Mouse (Mus musculus): ENCODE results near the gene Rpusd1. TPM values are rescaled to one million over a fixed set of nuclear protein-coding genes. Genes with fewer than 3 reads are reported as not detected.

Rpusd1 gene
- polyA plus RNA-seq, 1 experiment: 20.7 TPM

GRCm38 (mm10) chr17:25755086-25755485, 27.6 kb downstream of the Rpusd1 start:
- Histone ChIP-seq H3K79me3 (ENCODE audit: low read depth) (peaks cover 2% of the 10 kb centered on the region), H3K36me3 (ENCODE audit: control insufficient read depth, insufficient read depth) (no peaks in the 10 kb centered on the region), H3K4me3 (ENCODE audit: insufficient read depth, poor library complexity, severe bottlenecking) (no peak overlapping the region), H3ac (ENCODE audit: control insufficient read depth, insufficient read length, low read depth) (no peak overlapping the region), H3K27me3 (ENCODE audit: control insufficient read depth, insufficient read depth, insufficient read length) (no peaks in the 10 kb centered on the region), H3K79me2 (ENCODE audit: control insufficient read depth, insufficient read depth) (peaks cover 19% of the 10 kb centered on the region)
- TF ChIP-seq USF1 (IDR thresholded peaks at IDR 0.05; ENCODE audit: low read depth): no peak

GRCm38 (mm10) chr17:25755627-25756377, 28.3 kb downstream of the Rpusd1 start:
- Histone ChIP-seq H3K27me3 (ENCODE audit: control insufficient read depth, insufficient read depth, insufficient read length) (no peaks in the 10 kb centered on the region), H3ac (ENCODE audit: control insufficient read depth, insufficient read length, low read depth) (no peak overlapping the region), H3K79me3 (ENCODE audit: low read depth) (peaks cover 2% of the 10 kb centered on the region), H3K4me3 (ENCODE audit: insufficient read depth, poor library complexity, severe bottlenecking) (no peak overlapping the region), H3K79me2 (ENCODE audit: control insufficient read depth, insufficient read depth) (peaks cover 19% of the 10 kb centered on the region), H3K36me3 (ENCODE audit: control insufficient read depth, insufficient read depth) (no peaks in the 10 kb centered on the region)
- no peak for TF ChIP-seq CEBPB (IDR thresholded peaks at IDR 0.05; ENCODE audit: low read depth)
- no peak for TF ChIP-seq MYOD1 (IDR thresholded peaks at IDR 0.05; ENCODE audit: control insufficient read depth, insufficient read length, low read depth)
- TF ChIP-seq CTCF (IDR thresholded peaks at IDR 0.05; ENCODE audit: control insufficient read depth, insufficient read depth, insufficient read length): no peak
- TF ChIP-seq MAX (IDR thresholded peaks at IDR 0.05): no peak
- no peak for TF ChIP-seq FOSL1 (IDR thresholded peaks at IDR 0.05; ENCODE audit: insufficient read depth, low read length, poor library complexity, severe bottlenecking)
- no peak for TF ChIP-seq USF1 (IDR thresholded peaks at IDR 0.05; ENCODE audit: low read depth)
- no peak for TF ChIP-seq MYOG (IDR thresholded peaks at IDR 0.05; ENCODE audit: control insufficient read depth, extremely low read depth, insufficient read length)

DNA sequence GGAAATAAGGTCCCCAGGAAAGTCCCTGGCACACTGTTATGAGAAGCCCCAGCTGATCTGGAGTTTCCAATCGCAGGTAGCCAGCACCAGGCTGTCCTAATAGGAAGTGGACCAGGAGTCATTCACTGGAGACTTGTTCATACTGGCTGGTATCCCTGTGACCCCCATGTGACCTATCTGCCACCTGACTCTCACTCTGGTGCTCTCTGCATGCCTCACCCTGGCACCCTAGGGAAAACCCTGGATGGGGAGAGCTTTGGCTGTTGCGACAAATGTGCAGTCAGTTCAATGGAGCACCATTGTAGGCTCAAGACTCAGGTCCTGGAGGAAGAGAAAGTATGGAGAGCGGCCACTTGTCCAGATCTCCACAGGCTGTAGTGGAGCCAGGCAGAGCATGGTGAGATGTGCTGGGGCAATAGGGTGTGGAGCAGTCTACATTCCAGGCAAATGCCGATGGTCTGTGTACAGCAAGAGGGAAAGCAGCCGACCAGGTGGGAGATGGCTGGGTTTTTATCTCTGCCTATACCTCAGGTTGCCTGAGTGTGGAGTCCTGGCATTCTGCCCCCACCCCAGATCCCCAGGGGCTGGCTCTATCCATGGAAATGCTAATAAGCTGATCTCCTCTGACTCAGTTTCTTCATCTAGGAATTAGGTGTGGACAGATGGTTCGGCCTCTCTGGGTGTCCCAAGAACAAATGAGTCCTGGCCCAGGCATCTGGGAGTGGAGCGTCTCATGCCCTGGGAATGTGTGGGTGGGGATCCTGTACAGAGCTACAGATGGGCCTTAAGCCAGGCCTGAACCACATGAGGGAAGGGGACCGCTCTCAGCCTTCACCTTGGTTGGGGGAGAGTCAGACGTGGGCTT, 29.1 kb downstream of the Rpusd1 start:
- peaks cover 19% of the 10 kb centered on the region for H3K79me2 ChIP-seq (ENCODE audit: control insufficient read depth, insufficient read depth)
- peaks cover 2% of the 10 kb centered on the region for H3K79me3 ChIP-seq (ENCODE audit: low read depth)
- H3K27me3 ChIP-seq (ENCODE audit: control insufficient read depth, insufficient read depth, insufficient read length): no peaks in the 10 kb centered on the region
- H3ac ChIP-seq (ENCODE audit: control insufficient read depth, insufficient read length, low read depth): no peak overlapping the region
- no peak overlapping the region for H3K4me3 ChIP-seq (ENCODE audit: insufficient read depth, poor library complexity, severe bottlenecking)
- TF ChIP-seq USF1 (IDR thresholded peaks at IDR 0.05; ENCODE audit: low read depth) (peak; percentile 66), MYOD1 (IDR thresholded peaks at IDR 0.05; ENCODE audit: control insufficient read depth, insufficient read length, low read depth) (no peak), FOSL1 (IDR thresholded peaks at IDR 0.05; ENCODE audit: insufficient read depth, low read length, poor library complexity, severe bottlenecking) (peak; percentile 71), CEBPB (IDR thresholded peaks at IDR 0.05; ENCODE audit: low read depth) (peak; percentile 11)
- H3K36me3 ChIP-seq (ENCODE audit: control insufficient read depth, insufficient read depth): no peaks in the 10 kb centered on the region

DNA sequence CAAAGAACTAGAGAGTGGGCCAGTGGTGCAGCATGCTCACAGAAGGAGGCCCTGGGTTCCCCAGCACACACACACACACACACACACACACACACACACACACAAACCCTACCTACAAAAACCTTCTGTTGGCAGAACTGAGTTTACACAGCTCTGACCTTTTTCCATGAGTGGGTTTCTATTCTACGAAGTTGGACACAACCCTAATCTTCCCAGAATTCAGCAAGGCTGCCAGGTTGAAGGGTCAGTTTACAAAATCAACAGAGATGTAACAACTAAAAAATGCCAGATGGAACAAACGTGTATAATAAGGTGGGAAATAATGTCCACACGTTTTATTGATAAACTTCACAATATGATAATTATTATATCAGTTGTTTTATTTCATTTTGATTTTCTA, 30.2 kb downstream of the Rpusd1 start:
- H3K36me3 ChIP-seq (ENCODE audit: control insufficient read depth, insufficient read depth): no peaks in the 10 kb centered on the region
- no peaks in the 10 kb centered on the region for H3K27me3 ChIP-seq (ENCODE audit: control insufficient read depth, insufficient read depth, insufficient read length)
- peaks cover 2% of the 10 kb centered on the region for H3K79me3 ChIP-seq (ENCODE audit: low read depth)
- no peak overlapping the region for H3ac ChIP-seq (ENCODE audit: control insufficient read depth, insufficient read length, low read depth)
- H3K4me3 ChIP-seq (ENCODE audit: insufficient read depth, poor library complexity, severe bottlenecking): no peak overlapping the region
- TF ChIP-seq MAX (IDR thresholded peaks at IDR 0.05): peak; percentile 19
- TF ChIP-seq MYOD1 (IDR thresholded peaks at IDR 0.05; ENCODE audit: control insufficient read depth, insufficient read length, low read depth): no peak
- H3K79me2 ChIP-seq (ENCODE audit: control insufficient read depth, insufficient read depth): peaks cover 12% of the 10 kb centered on the region

DNA sequence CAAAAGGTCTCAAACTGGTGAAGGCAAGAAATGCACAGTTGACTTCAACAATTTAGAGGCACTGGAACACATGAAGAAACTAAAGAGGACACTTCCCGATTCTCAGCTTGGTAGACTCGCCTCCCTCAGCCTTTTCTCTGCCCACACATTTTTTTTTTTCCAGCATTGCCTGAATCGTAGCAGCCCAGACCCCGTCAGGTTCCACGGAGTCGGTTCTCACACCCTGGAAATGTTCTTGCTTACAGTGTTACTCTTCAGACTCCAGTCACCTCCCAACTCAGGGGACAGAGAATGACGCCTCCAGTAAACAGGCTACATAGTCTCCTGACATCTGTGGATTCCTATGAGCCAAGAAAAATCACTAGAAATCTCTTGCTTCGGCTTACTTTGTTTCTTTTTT, 32.7 kb downstream of the Rpusd1 start:
- no peaks in the 10 kb centered on the region for H3K27me3 ChIP-seq (ENCODE audit: control insufficient read depth, insufficient read depth, insufficient read length)
- no peak overlapping the region for H3K4me3 ChIP-seq (ENCODE audit: insufficient read depth, poor library complexity, severe bottlenecking)
- H3ac ChIP-seq (ENCODE audit: control insufficient read depth, insufficient read length, low read depth): no peak overlapping the region
- no peak for TF ChIP-seq MAX (IDR thresholded peaks at IDR 0.05)
- TF ChIP-seq USF1 (IDR thresholded peaks at IDR 0.05; ENCODE audit: low read depth): no peak
- TF ChIP-seq CTCF (IDR thresholded peaks at IDR 0.05; ENCODE audit: control insufficient read depth, insufficient read depth, insufficient read length): no peak
- no peak for TF ChIP-seq FOSL1 (IDR thresholded peaks at IDR 0.05; ENCODE audit: insufficient read depth, low read length, poor library complexity, severe bottlenecking)
- TF ChIP-seq MYOG (IDR thresholded peaks at IDR 0.05; ENCODE audit: control insufficient read depth, extremely low read depth, insufficient read length): no peak
- TF ChIP-seq MYOD1 (IDR thresholded peaks at IDR 0.05; ENCODE audit: control insufficient read depth, insufficient read length, low read depth): no peak
- H3K36me3 ChIP-seq (ENCODE audit: control insufficient read depth, insufficient read depth): no peaks in the 10 kb centered on the region
- no peaks in the 10 kb centered on the region for H3K79me3 ChIP-seq (ENCODE audit: low read depth)
- H3K79me2 ChIP-seq (ENCODE audit: control insufficient read depth, insufficient read depth): no peaks in the 10 kb centered on the region

- no peaks in the 10 kb centered on the region for H3K79me2 ChIP-seq (ENCODE audit: control insufficient read depth, insufficient read depth)
- H3K4me3 ChIP-seq (ENCODE audit: insufficient read depth, poor library complexity, severe bottlenecking): no peak overlapping the region
- H3ac ChIP-seq (ENCODE audit: control insufficient read depth, insufficient read length, low read depth): no peak overlapping the region
- TF ChIP-seq MYOD1 (IDR thresholded peaks at IDR 0.05; ENCODE audit: control insufficient read depth, insufficient read length, low read depth) (no peak), FOSL1 (IDR thresholded peaks at IDR 0.05; ENCODE audit: insufficient read depth, low read length, poor library complexity, severe bottlenecking) (no peak), CTCF (IDR thresholded peaks at IDR 0.05; ENCODE audit: control insufficient read depth, insufficient read depth, insufficient read length) (no peak), USF1 (IDR thresholded peaks at IDR 0.05; ENCODE audit: low read depth) (no peak), MAX (IDR thresholded peaks at IDR 0.05) (no peak), MYOG (IDR thresholded peaks at IDR 0.05; ENCODE audit: control insufficient read depth, extremely low read depth, insufficient read length) (no peak), CEBPB (IDR thresholded peaks at IDR 0.05; ENCODE audit: low read depth) (no peak)
- no peaks in the 10 kb centered on the region for H3K27me3 ChIP-seq (ENCODE audit: control insufficient read depth, insufficient read depth, insufficient read length)
- no peaks in the 10 kb centered on the region for H3K79me3 ChIP-seq (ENCODE audit: low read depth)
- H3K36me3 ChIP-seq (ENCODE audit: control insufficient read depth, insufficient read depth): no peaks in the 10 kb centered on the region
Measured at GRCm38 (mm10) chr17:25761561-25761970, 34.1 kb downstream of the Rpusd1 start.

All from C2C12 (cell line).